Mouse (Mus musculus) yolk sac, embryonic 10.5 days (tissue): ENCODE data around the gene Foxo3.

Experiments used
- DNase-seq: peaks from one replicate; pipeline ENCODE4 v3.0.0-alpha.2; 2017; ENCODE audit warnings: low spot score

Gene Foxo3

DNA sequence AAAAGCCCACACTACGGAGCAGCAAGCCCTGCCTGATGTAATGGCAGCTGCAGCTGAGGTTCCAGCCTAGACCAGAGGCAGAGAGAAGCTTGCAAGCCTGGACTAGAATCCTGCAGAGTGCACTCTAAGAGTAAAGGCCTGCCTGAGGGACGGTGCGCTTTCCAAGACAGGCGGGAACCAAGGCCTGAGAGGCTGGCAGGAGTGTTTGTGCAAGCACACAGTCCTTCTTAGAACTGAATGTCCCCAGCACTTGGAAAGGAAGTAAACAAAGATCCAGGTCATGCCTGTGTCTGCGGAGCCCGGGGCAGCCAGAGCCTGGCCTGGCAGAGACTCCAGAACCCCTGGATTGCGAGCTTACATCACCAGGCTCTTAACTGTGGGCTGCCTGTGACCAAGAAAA lies 25.4 kb downstream of the Foxo3 start:
- DNase-seq: peak; percentile 47

DNA sequence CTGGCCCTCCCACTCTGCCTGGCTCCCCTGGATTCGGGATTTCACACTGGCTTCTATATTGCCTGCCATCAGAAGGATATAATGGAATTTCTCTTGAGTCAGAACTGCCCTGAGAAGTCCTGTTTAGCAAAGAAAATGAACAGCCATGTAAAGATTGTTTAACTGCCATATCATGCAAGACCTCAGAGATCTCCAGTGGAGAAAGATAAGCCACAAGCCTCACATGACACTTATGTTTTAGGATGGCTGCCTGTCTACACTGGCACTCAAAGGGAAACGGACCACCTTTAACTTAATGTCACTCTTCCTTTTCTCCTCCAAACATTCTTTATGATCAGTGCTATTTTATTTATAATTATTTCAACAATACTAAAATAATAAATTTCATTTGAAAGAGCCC lies 26.6 kb downstream of the Foxo3 start:
- no peak for DNase-seq

DNA sequence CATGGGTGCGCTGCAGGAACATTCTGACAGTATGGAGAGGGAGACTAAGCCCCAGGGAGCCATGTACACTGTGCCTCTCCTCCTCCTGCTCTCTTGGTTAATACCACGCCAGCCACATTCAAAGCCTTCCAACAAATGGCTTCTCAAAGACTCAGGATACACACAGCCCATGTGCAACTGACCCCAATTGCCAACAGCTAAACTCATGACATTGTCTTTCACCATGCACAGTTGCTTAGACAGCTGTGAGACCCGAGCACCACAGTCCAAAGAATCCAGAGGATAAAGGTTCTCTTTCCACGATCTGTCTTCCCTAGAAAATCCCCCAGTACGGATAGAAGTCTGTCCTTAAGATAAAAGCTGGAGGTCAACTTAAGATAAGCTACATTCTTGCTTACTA lies 27.9 kb downstream of the Foxo3 start:
- DNase-seq: no peak

DNA sequence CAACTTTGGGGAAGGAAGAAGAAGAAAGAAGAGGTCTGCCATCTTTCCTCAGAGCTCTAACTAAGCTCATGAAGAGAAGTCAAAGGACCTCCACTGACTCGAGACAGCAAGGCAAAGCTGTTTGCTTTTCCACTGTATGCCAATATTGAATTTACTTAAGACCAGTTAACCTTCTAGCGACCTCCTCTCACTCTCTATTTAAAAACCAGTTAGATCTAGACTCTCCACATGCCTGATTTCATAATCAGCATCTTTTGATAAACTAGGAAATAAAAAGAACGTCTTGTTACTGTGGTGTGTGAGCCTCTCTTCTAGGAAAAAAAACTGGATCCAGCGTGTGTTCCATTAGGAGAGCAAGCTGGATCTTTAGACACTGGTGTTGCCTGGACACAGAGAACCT lies 28.4 kb downstream of the Foxo3 start:
- DNase-seq: no peak

DNA sequence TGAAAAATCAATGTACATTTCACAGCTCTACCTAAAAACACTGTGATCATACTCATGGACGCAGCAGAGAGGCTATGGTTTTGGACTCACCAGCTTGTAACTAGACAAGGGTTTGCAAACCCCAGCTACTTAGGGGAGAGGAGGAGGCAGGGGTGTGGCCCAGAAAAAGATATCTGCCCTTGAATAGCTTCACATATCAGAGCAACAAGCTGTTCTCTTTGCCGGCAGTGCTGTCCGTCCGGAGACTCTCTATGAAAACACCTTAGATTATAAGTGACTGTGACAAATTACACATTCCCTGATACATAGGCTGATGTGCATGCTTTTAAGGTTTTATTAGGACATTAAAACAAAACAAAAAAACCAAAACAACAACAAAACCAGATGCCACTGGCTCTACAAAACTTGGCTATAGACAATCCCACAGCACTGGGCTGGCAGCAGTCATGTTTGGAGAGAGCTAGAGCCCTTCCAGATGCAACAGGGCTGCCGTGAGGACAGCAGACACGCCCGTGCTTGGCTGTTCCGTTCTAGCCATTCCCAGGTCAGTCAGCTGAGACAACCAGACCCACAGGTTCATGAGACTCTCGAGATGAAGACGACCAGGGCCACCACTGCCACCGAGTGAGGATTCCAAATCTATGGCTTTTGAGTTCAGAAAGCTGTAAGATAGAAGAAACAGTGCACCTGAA lies 29.3 kb downstream of the Foxo3 start:
- DNase-seq: no peak

DNA sequence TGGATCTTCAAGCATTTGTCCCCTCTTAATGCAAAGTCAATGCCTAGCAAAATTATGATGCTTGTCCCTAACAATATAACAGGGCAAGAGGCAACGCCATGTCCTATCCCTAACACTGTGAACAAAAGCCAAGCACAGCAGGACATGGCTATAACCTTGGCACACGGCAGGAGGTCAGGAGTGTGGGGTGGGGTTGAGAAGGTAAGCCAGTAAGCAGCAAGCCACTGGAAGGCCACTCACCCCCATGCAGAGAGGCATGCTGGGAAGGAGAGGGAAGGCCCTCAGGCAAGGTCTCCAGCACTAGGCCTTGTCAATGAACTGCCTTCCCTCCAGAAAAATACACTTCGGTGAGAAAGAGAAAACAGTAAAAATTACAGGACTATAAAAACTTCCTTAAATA lies 30.1 kb downstream of the Foxo3 start:
- DNase-seq: no peak

DNA sequence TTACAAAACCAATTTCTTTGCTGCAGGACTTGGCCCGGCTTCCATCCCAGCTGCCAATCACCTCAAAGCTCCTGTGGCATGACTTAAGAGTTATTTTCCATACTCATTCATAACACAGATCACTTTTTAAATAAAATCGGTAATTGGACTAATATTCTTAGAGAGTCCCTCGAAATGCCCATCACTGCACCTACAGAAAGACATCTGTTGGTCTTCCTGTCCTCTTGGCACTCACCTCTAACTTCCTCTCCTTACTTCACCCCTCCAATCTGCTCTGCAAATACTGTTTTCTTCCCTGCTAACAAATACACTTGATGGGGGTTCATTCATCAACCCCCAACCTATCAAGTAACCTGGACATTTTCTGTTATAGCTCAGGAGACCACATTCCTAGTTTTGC lies 30.9 kb downstream of the Foxo3 start:
- DNase-seq: no peak

DNA sequence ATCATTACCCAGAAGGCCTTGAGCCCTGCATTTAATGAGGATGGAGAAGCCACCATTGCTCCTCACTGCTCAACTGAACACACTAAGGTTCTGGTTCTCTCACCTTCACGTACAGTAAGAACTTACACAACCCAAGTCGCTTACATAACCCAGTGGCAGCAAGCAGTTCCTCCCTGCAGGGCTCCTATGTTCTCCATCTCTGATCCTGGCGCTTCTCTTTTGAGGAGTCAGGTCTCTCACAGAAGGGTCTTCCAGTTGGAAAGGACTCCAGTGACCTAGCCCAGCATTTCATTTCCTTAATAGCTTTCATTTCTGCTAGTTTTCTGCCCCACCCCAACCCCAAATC lies 31.3 kb downstream of the Foxo3 start:
- no peak for DNase-seq

DNA sequence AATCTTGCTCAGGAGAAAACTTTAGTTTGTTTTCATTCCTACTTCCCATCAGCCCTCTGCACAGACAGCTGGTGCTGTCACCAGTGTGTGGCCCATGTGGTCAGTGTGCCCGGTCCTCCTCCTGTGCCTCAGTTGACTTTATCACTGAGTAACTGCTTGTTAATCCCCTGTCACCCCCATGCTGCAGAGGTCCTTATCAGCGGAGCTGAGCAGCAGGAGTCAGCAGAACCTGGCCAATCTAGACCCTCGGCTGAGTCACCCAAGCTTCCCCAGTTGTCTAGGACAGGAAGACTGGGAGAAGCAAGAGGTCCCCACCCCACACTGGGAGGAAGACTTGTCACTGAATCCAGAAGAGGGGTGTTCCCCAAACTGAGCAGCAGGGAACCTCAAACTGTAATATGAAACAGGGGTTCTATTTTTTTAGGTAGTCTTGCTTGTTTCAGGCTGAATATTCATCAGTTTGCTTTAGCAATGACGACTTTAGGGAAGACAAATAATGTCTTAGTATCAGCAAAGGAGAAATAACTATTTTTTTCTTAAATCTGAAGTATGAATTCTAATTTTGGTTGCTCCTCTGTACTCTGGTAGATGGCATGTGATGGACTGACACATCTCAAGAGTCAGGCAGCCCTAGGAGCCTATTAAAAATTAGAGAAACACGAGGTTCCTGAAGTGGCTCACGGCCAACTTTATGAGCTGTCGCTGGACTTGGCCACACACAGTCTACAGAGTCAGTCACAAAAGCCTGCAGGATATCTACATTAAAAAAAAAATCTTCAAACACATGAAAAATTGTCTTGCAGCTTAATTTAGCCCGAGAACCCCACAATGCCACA lies 31.9 kb downstream of the Foxo3 start:
- DNase-seq: no peak

DNA sequence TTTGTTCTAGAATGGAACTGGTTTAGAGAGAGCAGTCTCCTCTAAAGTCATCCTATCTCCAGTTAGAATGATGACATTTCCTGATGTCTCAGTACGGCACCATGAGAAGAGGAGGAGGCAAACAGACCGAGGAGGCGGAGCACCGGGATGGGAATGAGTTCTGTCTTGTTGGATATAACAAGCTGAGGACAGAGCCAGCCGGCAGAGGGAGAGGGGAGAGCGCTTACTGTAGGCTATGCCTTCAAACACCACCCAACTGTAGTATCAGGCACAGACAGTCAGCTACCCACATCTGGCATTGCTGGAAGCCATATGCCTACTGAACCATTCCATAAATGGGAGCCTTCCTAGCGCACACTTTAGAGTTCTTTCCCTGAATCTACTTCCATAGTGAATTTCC lies 32.6 kb downstream of the Foxo3 start:
- no peak for DNase-seq

DNA sequence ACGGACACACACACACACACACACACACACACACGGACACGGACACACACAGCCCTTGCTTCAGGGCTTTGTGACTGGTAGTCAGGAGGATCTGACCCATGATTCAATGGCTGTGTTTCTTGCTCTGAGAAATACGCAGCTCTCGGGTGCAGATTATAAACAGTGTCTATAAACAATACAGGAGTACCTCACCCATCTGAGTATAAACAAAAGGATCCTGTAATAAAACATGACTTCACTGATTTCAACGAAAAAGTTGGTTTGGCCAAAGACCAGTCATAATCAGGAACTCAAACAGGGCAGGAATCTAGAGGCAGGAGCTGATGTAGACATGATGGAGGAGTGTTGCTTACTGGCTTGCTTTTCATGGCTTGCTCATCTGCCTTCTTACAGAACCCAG lies 34.1 kb downstream of the Foxo3 start:
- DNase-seq: no peak

DNA sequence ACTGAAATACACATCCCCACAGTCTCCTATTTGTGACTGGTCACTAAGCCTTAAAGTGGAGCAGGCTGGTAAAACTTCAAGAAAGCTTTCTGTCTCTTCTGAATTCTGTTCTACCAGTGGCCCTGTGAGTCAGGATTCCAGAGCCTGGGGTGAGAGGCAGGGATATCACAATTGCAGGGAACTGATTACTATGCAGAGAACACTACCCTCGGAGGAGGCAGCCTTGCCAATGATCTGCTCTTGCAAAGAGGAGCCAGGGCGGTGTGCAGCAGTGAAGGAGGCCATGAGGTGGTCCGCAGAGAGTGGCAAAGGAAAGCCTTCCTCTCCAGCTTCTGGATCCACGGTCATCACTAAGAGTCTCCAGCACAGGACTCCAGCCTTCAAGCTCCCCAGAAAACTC lies 34.8 kb downstream of the Foxo3 start:
- DNase-seq: no peak

DNA sequence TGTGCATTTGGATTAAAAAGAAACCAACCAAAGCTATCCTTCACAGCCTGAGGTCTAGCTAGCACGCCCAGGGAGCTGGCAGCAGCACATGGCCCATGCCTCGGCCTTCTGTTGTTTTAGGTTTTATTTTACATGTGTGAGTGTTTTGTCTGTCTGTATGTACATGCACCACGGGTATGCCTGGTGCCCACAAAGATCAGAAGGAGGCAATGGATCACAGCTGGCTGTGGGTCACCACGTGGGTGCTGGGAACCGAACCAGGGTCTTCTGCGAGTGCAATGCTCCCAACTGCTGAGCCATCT lies 36.8 kb downstream of the Foxo3 start:
- DNase-seq: no peak

DNA sequence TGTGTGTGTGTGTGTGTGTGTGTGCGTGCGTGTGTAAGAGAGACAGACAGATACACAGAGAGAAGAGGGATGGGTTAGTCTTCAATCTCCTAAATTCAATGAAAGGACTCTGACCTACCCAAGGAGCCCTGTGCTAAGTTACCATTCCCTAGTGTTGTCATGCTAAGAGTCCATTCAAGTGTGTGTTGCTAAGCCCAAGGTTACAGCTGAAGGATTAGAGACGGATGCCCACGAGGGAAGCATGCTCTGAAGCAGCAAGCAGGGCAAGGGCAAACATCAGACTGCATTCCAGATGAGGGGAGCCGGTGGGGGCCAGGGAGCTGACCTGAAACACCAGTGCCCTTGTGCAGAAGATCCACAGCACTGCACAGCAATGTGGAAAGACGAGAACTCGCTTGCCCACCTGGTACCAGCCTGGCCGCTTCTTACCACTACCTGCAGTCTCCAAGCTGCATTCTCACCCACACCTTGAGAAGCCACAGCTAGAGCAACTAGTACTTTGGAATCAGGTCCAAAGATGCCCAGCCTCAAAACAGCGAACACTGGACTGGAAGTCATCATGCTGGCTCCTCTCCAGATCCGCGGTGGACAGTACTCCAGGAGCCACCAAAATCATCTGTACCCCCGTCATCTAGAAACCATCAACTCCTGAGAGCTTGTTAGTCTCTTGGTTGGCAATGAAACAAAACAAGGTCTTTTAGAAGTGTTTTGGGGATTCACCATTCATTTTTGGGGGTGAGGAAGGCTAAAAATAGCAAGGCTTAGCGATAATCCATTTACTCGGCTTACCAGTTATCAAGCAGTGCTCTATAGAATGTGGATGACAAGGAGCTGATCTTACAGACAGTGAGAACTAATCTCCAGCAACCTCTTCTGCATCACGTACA lies 37.4 kb downstream of the Foxo3 start:
- no peak for DNase-seq

DNA sequence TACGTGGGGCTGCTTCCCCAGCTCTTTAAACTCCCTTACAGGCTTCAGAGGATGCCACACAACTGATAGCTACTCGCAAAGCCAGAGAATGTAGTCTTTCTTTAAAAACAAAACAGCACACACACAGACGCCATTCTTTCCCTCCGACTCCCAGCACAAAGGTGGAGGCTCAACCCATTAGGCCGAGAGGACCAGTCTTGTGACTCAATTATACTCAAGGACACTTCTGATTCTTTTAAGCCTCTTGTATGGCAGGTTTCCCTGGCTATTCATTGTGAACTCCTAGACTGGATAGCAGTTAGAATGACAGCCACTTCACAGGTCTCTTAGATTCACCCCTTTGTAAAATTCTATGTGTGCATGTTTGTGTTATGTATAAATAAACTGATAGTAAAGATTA lies 38.3 kb downstream of the Foxo3 start:
- no peak for DNase-seq

DNA sequence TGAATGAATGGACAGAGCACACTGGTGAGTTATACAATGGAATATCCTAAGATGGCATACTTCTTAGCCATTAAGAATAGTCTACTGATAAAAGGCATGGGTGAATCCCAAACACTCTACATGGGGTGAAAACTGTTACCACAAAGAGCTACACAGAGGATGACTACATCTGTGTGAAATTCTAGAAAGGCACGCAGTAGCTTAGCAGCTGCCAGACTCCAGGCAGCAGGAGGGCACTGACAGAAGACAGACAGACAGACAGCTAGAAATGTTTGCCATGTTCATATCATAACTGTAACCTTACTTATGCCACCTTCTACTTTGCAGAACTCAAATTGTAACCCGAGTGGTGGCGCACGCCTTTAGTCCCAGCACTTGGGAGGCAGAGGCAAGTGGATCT lies 39.0 kb downstream of the Foxo3 start:
- DNase-seq: no peak

DNA sequence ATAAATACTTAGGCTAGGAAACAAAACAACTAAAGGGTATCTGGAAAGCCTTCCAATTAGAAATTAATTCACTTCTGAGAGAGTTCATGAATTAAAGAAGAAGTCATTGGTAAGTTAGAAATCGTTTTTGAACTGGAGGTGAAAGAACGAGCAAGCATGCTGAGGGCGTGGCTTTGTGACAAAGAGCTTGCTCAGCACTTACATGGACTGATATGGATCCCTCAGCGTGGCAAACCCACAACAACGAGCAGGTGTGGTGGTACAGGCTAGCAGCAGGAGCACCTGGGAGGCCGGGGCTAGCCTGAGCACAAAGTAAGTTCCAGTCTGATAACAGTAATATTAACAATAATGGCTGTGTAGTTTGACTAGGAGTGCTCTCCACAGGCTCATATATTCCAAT lies 41.2 kb downstream of the Foxo3 start:
- DNase-seq: no peak

DNA sequence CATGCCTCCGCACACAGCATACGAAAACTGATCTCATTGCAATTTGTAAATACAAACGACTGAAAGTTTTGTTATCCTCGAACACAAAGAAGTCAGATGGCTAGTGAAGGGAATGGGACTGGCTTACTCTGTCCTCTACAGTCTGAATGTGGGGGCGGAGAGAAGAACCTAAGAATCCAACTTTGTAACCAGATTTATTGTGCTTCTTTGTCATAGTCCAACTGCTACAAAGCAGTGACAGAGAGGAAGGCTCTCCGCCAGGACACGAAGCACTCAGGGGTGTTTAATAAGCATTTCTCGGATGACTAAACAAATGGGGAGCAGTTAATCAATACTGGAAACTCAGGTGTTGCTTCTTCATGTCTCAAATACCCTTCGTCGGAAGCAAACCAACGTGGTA lies 43.6 kb downstream of the Foxo3 start:
- DNase-seq: no peak

DNA sequence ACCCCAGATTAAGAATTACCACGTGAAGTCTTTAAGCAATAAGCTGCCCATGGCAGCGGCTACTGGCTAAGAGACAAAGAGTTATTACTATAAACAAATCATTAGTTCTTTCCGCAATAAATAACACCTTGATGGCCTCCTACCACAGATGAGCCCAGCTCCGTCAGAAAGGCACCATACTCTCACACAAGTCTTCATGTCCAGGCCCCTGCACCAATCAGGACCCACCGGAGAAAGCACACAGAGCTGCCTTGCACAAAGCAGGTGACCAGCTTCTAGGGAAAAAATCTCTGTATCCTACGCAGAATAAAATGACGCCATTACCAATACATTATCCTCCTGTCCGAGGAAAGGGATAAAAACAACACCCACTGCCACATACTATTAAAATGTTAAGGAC lies 44.7 kb downstream of the Foxo3 start:
- no peak for DNase-seq

DNA sequence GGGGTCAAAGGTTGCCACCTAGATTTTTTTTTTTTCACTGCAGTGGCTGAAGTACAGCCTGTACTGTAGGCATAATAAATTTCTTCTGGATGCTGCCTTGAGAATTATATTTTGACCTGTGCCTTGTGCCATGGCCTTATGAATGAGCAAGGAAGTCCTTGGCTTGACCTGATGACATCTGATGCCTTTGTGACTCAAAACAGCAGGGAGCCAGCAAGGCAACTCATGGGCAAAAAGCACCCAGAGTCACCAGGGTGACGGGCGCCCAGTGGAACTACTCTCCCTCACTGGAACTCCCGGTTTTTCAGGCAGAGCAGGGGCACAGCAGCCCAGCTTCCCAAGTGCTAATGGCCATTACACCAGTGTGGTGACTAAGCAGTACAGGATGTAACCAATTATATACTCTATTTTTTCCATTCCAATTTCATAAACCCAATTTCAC lies 45.4 kb downstream of the Foxo3 start:
- no peak for DNase-seq

DNA sequence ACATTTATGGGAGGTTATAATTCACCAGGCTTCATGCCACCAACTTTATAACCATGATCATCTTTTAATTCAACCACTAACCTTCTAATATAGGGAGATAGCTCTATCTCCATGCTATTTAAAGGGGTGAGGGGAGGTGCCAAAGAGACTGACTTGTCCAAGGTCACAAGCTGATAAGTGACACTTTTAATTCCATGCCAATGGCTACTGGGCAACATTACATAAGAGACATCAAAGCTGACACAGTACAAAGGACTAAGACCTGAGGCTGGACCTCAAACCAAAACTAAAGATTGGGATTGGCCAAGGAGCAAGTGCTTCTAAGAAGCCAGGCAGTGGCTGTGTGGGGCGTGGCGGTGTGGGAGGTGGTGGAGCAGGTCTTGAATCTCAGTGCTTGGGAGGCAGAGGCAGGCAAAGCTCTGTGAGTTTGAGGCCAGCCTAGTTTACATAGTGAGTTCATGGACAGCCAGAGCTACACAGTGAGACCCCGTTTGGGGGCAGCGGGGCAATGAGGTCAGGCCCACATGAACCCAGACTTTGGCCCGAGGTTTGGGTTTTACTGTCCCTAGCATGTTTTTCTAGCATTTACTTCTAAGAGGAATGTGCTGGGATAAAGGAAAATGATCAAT lies 46.0 kb downstream of the Foxo3 start:
- DNase-seq: peak; percentile 59

DNA sequence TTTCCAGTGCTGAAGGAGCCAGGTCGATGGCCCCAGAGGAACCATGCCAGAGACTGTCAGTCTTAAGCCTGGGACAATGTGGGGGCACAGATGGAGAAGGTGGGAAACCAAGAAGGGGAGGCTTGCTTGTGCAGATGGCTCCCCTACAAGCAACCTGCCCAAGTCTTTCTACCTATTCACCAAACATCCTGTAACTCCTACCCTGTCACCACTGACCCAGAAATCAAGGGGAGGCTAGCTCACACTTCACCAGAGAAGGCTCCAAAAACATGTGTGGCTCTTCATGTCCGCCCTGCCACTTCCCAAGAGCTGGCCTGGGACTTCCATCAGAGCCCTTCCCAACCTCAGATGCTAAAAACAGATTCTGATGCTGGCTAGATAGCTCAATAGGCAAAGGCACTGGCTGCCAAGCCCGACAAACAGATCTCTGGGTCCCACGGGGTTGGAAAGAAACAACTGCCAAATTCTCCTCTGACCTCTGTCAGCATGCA lies 48.8 kb downstream of the Foxo3 start:
- no peak for DNase-seq
